ENCODE assay signal across 31 mouse cellular contexts in the genomic region with DNA sequence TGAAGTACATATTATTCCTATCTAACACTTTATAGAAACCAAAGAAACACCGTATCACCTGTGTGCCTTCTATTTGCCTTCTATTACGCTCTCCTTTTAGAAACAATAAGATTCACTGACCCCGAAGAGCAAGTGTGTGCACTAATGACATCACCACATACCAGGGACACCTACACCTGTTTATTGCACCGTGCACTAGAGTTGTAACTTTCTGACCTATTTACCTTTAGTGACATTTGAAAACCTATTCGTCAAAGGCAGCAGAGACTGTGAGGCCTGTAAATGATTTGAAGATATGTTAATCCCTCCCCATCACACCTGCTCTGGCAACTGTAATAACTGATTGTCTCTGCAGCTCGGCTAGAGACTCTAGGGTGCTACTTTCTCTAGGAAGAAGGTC. TPM values are rescaled to one million over a fixed set of nuclear protein-coding genes. Genes with fewer than 3 reads are reported as not detected.
"Had no signal": no experiment of that assay in that cellular context is flagged by ENCODE, and none has a peak within 500 bp of the region (broad histone marks: within the 10 kb centered on the region; RNA-seq: fewer than 3 reads in every experiment).

No protein-coding gene starts in this region.

- H3K4me3 ChIP-seq: limb, embryonic 10.5 days; limb, embryonic 12.5 days; limb, embryonic 13.5 days; limb, embryonic 15.5 days; liver, embryonic 12.5 days; liver, embryonic 13.5 days; liver, embryonic 15.5 days; lung, embryonic 15.5 days; megakaryocyte, embryonic 14.5 days; midbrain, embryonic 10.5 days; midbrain, embryonic 12.5 days; midbrain, embryonic 13.5 days; midbrain, embryonic 15.5 days; myocyte; neural tube, embryonic 12.5 days had no signal

- DNase-seq: left cerebral cortex, postnatal 4 days; liver; liver, embryonic 13.5 days; lung, adult 18-20 months; lung, adult 2 months; lung, embryonic 14.5 days; lung, postnatal 10 days; lung, postnatal 14 days; lung, postnatal 36 days; lung, postnatal 4 days; midbrain, embryonic 14.5 days had no signal

- H3K9me3 ChIP-seq: limb, embryonic 10.5 days; limb, embryonic 12.5 days; limb, embryonic 13.5 days; limb, embryonic 15.5 days; liver, embryonic 12.5 days; liver, embryonic 13.5 days; liver, embryonic 15.5 days; lung, embryonic 15.5 days; midbrain, embryonic 10.5 days; midbrain, embryonic 12.5 days; midbrain, embryonic 13.5 days; midbrain, embryonic 15.5 days; neural tube, embryonic 12.5 days had no signal

- H3K27ac ChIP-seq: limb, embryonic 10.5 days; limb, embryonic 12.5 days; limb, embryonic 13.5 days; limb, embryonic 15.5 days; liver, embryonic 12.5 days; liver, embryonic 13.5 days; liver, embryonic 14.5 days; liver, embryonic 15.5 days; lung, embryonic 15.5 days; macrophage; midbrain, embryonic 10.5 days; midbrain, embryonic 12.5 days; midbrain, embryonic 13.5 days; midbrain, embryonic 15.5 days; neural tube, embryonic 12.5 days had no signal

- H3K36me3 ChIP-seq: limb, embryonic 10.5 days; limb, embryonic 12.5 days; limb, embryonic 13.5 days; limb, embryonic 15.5 days; liver, embryonic 12.5 days; liver, embryonic 13.5 days; liver, embryonic 15.5 days; lung, embryonic 15.5 days; midbrain, embryonic 10.5 days; midbrain, embryonic 12.5 days; midbrain, embryonic 13.5 days; midbrain, embryonic 15.5 days; neural tube, embryonic 12.5 days had no signal

- H3K4me2 ChIP-seq: limb, embryonic 12.5 days; limb, embryonic 13.5 days; limb, embryonic 15.5 days; liver, embryonic 11.5 days; liver, embryonic 12.5 days; liver, embryonic 13.5 days; liver, embryonic 15.5 days; lung, embryonic 14.5 days; lung, embryonic 15.5 days; midbrain, embryonic 11.5 days; midbrain, embryonic 12.5 days; midbrain, embryonic 13.5 days; midbrain, embryonic 15.5 days; neural tube, embryonic 12.5 days had no signal

- H3K27me3 ChIP-seq: limb, embryonic 12.5 days; limb, embryonic 13.5 days; limb, embryonic 15.5 days; liver, embryonic 12.5 days; liver, embryonic 13.5 days; liver, embryonic 15.5 days; lung, embryonic 15.5 days; megakaryocyte, embryonic 14.5 days; midbrain, embryonic 12.5 days; midbrain, embryonic 13.5 days; midbrain, embryonic 15.5 days; neural tube, embryonic 12.5 days had no signal

- ATAC-seq: liver, embryonic 12.5 days; midbrain, embryonic 13.5 days; midbrain, embryonic 15.5 days; midbrain, embryonic 16.5 days had no signal

- H3K4me1 ChIP-seq: limb, embryonic 10.5 days; limb, embryonic 12.5 days; limb, embryonic 13.5 days; limb, embryonic 15.5 days; liver, embryonic 12.5 days; liver, embryonic 13.5 days; liver, embryonic 15.5 days; lung, embryonic 15.5 days; megakaryocyte, embryonic 14.5 days; midbrain, embryonic 10.5 days; midbrain, embryonic 12.5 days; midbrain, embryonic 13.5 days; midbrain, embryonic 15.5 days; neural tube, embryonic 12.5 days had no signal

- H3K9ac ChIP-seq: limb, embryonic 12.5 days; limb, embryonic 13.5 days; limb, embryonic 15.5 days; liver, embryonic 12.5 days; liver, embryonic 13.5 days; liver, embryonic 14.5 days; liver, embryonic 15.5 days; lung, embryonic 14.5 days; lung, embryonic 15.5 days; midbrain, embryonic 12.5 days; midbrain, embryonic 13.5 days; midbrain, embryonic 15.5 days; neural tube, embryonic 12.5 days had no signal

RNA-seq across cellular contexts. Expression of a gene that starts 32.5 kb away (rescaled TPM):
- polyA plus RNA-seq: liver, adult 2 months; liver, embryonic 11.5 days; liver, embryonic 13.5 days; liver, embryonic 15.5 days; macrophage; midbrain, embryonic 10.5 days had no signal
